Mouse (Mus musculus): Measurements from ENCODE around the gene 1700113H08Rik. TPM values are rescaled to one million over a fixed set of nuclear protein-coding genes. Genes with fewer than 3 reads are reported as not detected.

Gene 1700113H08Rik
- polyA plus RNA-seq, 1 experiment from 2014 or later = not detected

DNA sequence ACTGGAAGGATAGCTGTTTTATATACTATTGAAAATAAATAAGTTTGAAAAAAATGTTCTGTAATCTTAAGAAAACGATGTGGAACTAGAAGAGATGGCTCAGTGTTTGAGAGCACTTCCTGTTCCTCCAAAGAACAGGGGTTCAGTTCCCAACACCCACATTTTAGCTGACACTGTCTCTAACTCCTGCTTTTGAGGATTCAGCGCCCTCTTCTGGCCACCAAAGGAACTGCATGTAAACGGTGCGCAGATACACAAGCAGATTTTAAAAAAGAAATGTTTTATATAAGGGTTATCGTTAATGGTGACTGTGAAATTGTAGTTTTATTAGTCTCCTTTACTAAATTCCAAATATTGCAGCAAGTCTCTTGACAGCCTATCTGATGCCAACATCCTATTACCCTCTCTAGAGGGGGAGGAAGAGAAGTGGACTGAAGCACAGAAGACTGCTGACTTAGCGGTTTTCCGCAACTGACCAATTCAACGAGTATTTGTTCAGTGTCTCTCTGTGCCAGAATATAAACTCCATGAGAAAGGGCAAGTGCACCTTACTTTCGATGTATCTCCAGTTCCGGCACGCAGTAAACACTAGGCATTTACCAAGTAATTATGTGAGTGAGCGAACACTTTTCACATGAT, 68.5 kb downstream of the 1700113H08Rik start:
- peaks cover 19% of the 10 kb centered on the region for H3K4me1 ChIP-seq
- H3K4me3 ChIP-seq = no peak overlapping the region
- H3K36me3 ChIP-seq (replicated peaks) = no peaks in the 10 kb centered on the region
- no peak overlapping the region for H3K27ac ChIP-seq
- no peaks in the 10 kb centered on the region for H3K27me3 ChIP-seq (ENCODE audit: poor library complexity, severe bottlenecking)
- no peak for DNase-seq (ENCODE audit: extremely low spot score, low spot score)
- 86% methylated on average over 12 of the region's 12 CpGs for WGBS
- H3K9me3 ChIP-seq = 0 out of 2 replicates have a peak, but pooled peaks cover 4% of the 10 kb centered on the region

- H3K9me3 ChIP-seq = no peaks in the 10 kb centered on the region
- H3K4me3 ChIP-seq = no peak overlapping the region
- DNase-seq (ENCODE audit: extremely low spot score, low spot score) = no peak
- no peaks in the 10 kb centered on the region for H3K4me1 ChIP-seq
- 95% methylated on average over 6 of the region's 6 CpGs for WGBS
- no peaks in the 10 kb centered on the region for H3K36me3 ChIP-seq (replicated peaks)
- no peak overlapping the region for H3K27ac ChIP-seq
- H3K27me3 ChIP-seq (ENCODE audit: poor library complexity, severe bottlenecking) = no peaks in the 10 kb centered on the region
These were observed 93.2 kb downstream of the 1700113H08Rik start for GRCm38 (mm10) chr10:87151050-87151449.

DNA sequence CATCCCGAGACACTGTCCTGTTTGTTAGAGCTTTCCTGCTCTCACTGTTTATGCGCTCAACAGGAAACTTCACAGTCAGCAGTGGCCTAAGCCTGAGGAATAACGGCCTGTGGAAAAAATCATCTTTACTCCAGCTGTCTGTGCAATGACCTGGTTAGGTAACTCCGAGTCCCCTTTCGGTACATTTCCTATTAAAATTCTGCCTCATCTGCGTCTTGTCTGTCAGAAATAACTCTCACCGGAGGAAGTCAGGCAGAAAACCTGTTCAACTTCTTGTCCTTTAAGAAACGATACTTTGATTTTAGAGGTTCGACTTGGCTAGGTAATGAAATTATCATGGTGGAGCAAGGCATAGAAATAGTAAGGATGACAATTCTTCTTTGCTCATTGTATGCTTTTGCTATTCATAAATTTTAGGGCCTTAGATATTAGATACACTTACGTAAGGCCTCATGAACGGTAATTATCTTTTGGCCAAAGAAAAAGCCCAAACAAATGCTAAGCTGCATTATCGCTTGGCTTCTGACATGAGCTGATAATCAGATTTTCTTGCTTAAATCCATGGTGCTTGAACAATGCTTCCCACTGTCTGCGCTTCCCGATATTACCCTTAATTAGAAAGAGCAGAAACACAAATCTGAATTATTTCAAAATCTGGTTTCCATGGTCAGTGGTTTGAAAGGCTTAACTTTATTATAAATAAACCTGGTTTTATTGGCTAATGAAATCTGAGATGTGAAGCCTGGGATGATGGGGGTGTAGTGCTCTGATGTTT, 96.1 kb downstream of the 1700113H08Rik start:
- no peaks in the 10 kb centered on the region for H3K4me1 ChIP-seq
- DNase-seq (ENCODE audit: extremely low spot score, low spot score) = no peak
- no peak overlapping the region for H3K27ac ChIP-seq
- no peaks in the 10 kb centered on the region for H3K27me3 ChIP-seq (ENCODE audit: poor library complexity, severe bottlenecking)
- 84% methylated on average over 14 of the region's 14 CpGs for WGBS
- no peaks in the 10 kb centered on the region for H3K36me3 ChIP-seq (replicated peaks)
- no peaks in the 10 kb centered on the region for H3K9me3 ChIP-seq
- no peak overlapping the region for H3K4me3 ChIP-seq

DNA sequence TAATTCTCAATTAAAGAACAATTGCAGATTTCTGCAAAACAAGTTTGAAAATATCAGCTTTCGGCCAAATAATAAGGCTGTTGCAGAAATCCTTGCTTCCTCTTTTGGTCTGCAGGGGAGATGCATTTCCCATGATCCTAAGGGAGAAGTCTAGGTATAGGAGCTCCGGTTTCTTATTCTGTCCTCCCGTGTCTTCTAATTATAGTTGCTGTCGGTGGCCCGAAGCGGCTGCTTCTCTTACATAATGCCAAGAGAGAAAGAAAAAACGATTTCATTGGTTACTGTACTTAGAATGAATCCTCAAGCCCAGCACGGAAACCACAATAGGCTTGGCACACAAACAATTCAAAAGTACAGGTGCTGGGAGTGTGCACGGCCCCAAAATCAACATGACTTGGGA, 101.9 kb downstream of the 1700113H08Rik start:
- WGBS = 89% methylated on average over 9 of the region's 9 CpGs
- Histone ChIP-seq H3K27ac (no peak overlapping the region), H3K27me3 (ENCODE audit: poor library complexity, severe bottlenecking) (no peaks in the 10 kb centered on the region), H3K36me3 (replicated peaks) (no peaks in the 10 kb centered on the region), H3K4me1 (no peaks in the 10 kb centered on the region), H3K4me3 (no peak overlapping the region), H3K9me3 (no peaks in the 10 kb centered on the region)
- DNase-seq (ENCODE audit: extremely low spot score, low spot score) = no peak

GRCm38 (mm10) chr10:87196123-87196756, 138.4 kb downstream of the 1700113H08Rik start:
- WGBS = 85% methylated on average over 7 of the region's 7 CpGs
- no peak for DNase-seq (ENCODE audit: extremely low spot score, low spot score)
- H3K9me3 ChIP-seq = no peaks in the 10 kb centered on the region
- 0 out of 2 replicates have a peak, but pooled peaks cover 3% of the 10 kb centered on the region for H3K4me1 ChIP-seq
- H3K36me3 ChIP-seq (replicated peaks) = no peaks in the 10 kb centered on the region
- H3K4me3 ChIP-seq = no peak overlapping the region
- no peak overlapping the region for H3K27ac ChIP-seq
- H3K27me3 ChIP-seq (ENCODE audit: poor library complexity, severe bottlenecking) = no peaks in the 10 kb centered on the region

DNA sequence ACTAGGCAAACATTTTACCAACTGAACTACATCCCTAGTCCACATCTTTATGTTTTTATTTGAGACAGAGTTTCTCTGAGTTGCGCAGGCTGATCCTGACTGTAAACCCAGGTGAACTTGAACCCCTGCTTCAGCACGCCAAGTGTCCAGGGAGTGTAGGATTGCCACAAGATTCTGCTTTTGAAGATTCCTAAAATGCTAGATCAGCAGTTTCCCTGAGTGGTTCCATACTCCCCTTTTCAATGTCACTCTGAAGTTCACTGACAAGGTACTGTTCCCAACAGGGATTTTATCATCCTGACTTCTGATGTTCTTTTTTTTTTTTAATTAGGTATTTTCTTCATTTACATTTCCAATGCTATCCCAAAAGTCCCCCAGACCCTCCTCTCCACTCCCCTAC, 140.9 kb downstream of the 1700113H08Rik start:
- H3K36me3 ChIP-seq (replicated peaks) = no peaks in the 10 kb centered on the region
- no peaks in the 10 kb centered on the region for H3K9me3 ChIP-seq
- H3K27me3 ChIP-seq (ENCODE audit: poor library complexity, severe bottlenecking) = no peaks in the 10 kb centered on the region
- 0 out of 2 replicates have a peak, but pooled peaks cover 3% of the 10 kb centered on the region for H3K4me1 ChIP-seq
- no peak overlapping the region for H3K4me3 ChIP-seq
- no peak for DNase-seq (ENCODE audit: extremely low spot score, low spot score)
- WGBS = 97% methylated on average over 2 of the region's 2 CpGs
- H3K27ac ChIP-seq = no peak overlapping the region

DNA sequence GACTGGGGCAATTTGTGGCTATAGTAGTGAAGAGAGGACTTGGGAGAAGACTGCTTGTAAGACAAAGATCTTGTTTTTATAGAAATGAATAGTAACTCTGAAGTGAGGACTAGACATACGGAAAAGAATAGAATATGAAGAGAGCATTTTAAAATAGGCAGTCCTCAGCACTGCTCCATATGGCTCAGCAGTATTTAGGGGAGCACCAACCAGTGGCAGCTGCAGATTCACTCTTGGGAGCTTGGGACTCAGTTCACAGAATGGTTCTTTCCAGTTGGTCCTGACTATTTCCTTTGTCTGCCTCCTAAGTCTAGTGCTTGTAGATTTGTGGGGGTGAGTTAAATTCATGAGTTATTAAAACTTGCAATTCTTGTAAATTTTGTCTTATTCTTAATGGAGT, 151.6 kb downstream of the 1700113H08Rik start:
- Histone ChIP-seq H3K4me1 (no peaks in the 10 kb centered on the region), H3K9me3 (no peaks in the 10 kb centered on the region), H3K36me3 (replicated peaks) (no peaks in the 10 kb centered on the region), H3K27ac (no peak overlapping the region), H3K4me3 (no peak overlapping the region), H3K27me3 (ENCODE audit: poor library complexity, severe bottlenecking) (no peaks in the 10 kb centered on the region)
- DNase-seq (ENCODE audit: extremely low spot score, low spot score) = no peak
- 83% methylated on average over 1 of the region's 1 CpGs for WGBS

DNA sequence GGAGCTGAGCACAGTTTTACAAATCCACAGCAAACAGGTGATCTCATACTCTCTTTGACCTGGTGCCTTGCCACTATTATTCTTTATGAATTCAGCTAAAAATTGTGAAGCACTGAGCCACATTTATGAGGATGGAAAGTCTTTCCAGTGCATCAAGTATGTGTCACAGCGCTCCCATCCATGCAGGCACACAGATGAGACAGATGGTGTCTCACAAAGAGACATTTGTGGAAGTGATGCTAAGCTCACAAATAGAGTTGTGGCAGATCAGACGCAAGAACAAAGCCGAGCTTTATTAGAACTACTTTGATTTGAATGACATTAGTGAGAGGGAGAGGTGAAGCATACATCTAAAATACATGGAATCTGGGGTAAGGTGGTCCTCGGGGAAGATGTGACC, 153.2 kb downstream of the 1700113H08Rik start:
- Histone ChIP-seq H3K4me1 (no peaks in the 10 kb centered on the region), H3K27me3 (ENCODE audit: poor library complexity, severe bottlenecking) (no peaks in the 10 kb centered on the region), H3K4me3 (no peak overlapping the region), H3K9me3 (no peaks in the 10 kb centered on the region), H3K36me3 (replicated peaks) (no peaks in the 10 kb centered on the region), H3K27ac (no peak overlapping the region)
- DNase-seq (ENCODE audit: extremely low spot score, low spot score) = no peak
- WGBS = 88% methylated on average over 4 of the region's 4 CpGs

GRCm38 (mm10) chr10:87212854-87213253, 155.0 kb downstream of the 1700113H08Rik start:
- no peak for DNase-seq (ENCODE audit: extremely low spot score, low spot score)
- H3K27ac ChIP-seq = no peak overlapping the region
- no peaks in the 10 kb centered on the region for H3K4me1 ChIP-seq
- H3K27me3 ChIP-seq (ENCODE audit: poor library complexity, severe bottlenecking) = no peaks in the 10 kb centered on the region
- H3K9me3 ChIP-seq = no peaks in the 10 kb centered on the region
- H3K4me3 ChIP-seq = no peak overlapping the region
- H3K36me3 ChIP-seq (replicated peaks) = no peaks in the 10 kb centered on the region
- whole genome bisulfite sequencing = 92% methylated on average over 2 of the region's 2 CpGs

GRCm38 (mm10) chr10:87230071-87230910, 172.4 kb downstream of the 1700113H08Rik start:
- H3K36me3 ChIP-seq (replicated peaks) = no peaks in the 10 kb centered on the region
- DNase-seq (ENCODE audit: extremely low spot score, low spot score) = peak; percentile 30
- H3K27ac ChIP-seq = 0 out of 2 replicates have a peak overlapping the region, but pooled peaks have one; percentile 42
- H3K4me3 ChIP-seq = peak overlapping the region; percentile 31
- H3K9me3 ChIP-seq = no peaks in the 10 kb centered on the region
- H3K27me3 ChIP-seq (ENCODE audit: poor library complexity, severe bottlenecking) = peaks cover 79% of the 10 kb centered on the region
- peaks cover 15% of the 10 kb centered on the region for H3K4me1 ChIP-seq
- WGBS = 40% methylated on average over 31 of the region's 31 CpGs

DNA sequence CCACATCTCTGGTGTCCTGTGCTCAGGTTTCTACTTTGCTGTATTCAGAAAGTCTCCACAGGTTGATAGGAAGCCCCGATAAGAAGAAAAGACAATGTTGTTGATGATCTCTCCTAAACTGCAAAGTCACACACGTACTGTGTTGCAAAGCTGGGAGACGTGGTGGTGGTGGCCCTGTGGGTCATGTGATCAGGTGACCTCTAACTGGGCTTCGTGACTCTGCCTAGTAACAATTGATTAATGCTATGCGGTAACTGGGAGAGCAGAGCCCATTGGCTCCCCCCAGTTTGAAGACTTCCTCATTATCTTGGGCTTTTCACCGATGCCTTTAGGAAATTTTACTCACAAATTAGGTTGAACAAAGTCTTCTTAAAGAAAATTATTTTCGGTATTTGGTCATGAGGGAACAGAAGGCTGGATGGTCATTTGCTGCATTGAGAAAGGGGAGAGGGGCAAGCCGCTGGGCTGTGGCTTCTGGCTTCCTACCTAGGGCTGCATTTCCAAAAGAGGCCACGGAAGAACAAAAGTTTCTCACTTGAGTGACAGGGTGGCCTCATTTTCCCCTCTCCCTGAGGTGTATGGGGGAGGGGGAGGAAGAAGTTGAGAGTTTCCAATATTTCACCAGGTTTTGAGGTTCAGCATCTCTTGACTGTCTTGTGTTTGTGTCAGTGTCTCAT, 181.6 kb downstream of the 1700113H08Rik start:
- peak; percentile 16 for DNase-seq (ENCODE audit: extremely low spot score, low spot score)
- H3K4me1 ChIP-seq = peaks cover 15% of the 10 kb centered on the region
- WGBS = 53% methylated on average over 9 of the region's 9 CpGs
- H3K9me3 ChIP-seq = no peaks in the 10 kb centered on the region
- H3K4me3 ChIP-seq = no peak overlapping the region
- H3K27me3 ChIP-seq (ENCODE audit: poor library complexity, severe bottlenecking) = peaks cover 43% of the 10 kb centered on the region
- no peaks in the 10 kb centered on the region for H3K36me3 ChIP-seq (replicated peaks)
- no peak overlapping the region for H3K27ac ChIP-seq

- Histone ChIP-seq H3K27me3 (ENCODE audit: poor library complexity, severe bottlenecking) (no peaks in the 10 kb centered on the region), H3K9me3 (no peaks in the 10 kb centered on the region), H3K27ac (no peak overlapping the region), H3K4me3 (no peak overlapping the region), H3K4me1 (peaks cover 15% of the 10 kb centered on the region), H3K36me3 (replicated peaks) (no peaks in the 10 kb centered on the region)
- DNase-seq (ENCODE audit: extremely low spot score, low spot score) = no peak
- 86% methylated on average over 3 of the region's 3 CpGs for WGBS
These were observed 213.9 kb downstream of the 1700113H08Rik start for GRCm38 (mm10) chr10:87271724-87272123.
